Mouse (Mus musculus): Measurements from ENCODE around the gene Lnx2.

DNA sequence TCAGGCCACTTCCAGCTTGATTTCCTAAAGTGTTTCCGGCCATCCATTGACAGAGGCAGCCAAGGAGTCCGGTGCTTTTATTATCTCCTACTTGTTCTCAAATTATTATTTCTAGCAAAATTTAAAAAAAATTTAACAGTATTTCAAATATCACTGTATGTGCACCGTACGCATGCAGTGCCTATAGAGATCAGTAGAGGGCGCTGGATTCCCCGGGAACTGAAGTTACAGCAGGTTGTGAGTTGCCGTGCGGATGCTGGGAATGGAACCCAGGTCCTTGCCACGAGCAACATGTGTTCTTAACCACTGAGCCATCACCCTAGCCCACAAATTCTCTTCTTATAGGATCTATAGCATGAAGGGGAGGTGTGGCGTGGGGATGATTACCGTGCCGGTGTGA lies 77.6 kb downstream of the Lnx2 start:
- TF ChIP-seq CHD2 (IDR thresholded peaks at IDR 0.05; ENCODE audit: low read length), result no peak
- no peak for TF ChIP-seq CTCF (conservative IDR thresholded peaks at IDR 0.05 in 1 of 2, IDR thresholded peaks at IDR 0.05 in 1 of 2; ENCODE audit: low read depth in 2 of 2, low read length in 2 of 2)
- no peak for TF ChIP-seq ZNF384 (IDR thresholded peaks at IDR 0.05; ENCODE audit: low read depth, low read length)
- no peak for TF ChIP-seq UBTF (IDR thresholded peaks at IDR 0.05; ENCODE audit: low read depth, low read length)
- TF ChIP-seq EP300 (IDR thresholded peaks at IDR 0.05; ENCODE audit: low read length), result no peak
- no peak for TF ChIP-seq MXI1 (IDR thresholded peaks at IDR 0.05; ENCODE audit: low read depth, low read length)
- TF ChIP-seq USF1 (IDR thresholded peaks at IDR 0.05; ENCODE audit: low read depth, low read length), result no peak
- TF ChIP-seq ELF1 (IDR thresholded peaks at IDR 0.05; ENCODE audit: low read depth, low read length), result no peak
- no peak for TF ChIP-seq POLR2A (IDR thresholded peaks at IDR 0.05; ENCODE audit: low read depth, low read length)
- no peak for TF ChIP-seq BHLHE40 (IDR thresholded peaks at IDR 0.05; ENCODE audit: low read depth, low read length)
- TF ChIP-seq MAX (IDR thresholded peaks at IDR 0.05; ENCODE audit: low read length), result no peak
- no peak for TF ChIP-seq HCFC1 (IDR thresholded peaks at IDR 0.05; ENCODE audit: low read depth, low read length)
